Mouse (Mus musculus): ENCODE results near the gene Tex12.

Tex12 gene

GRCm38 (mm10) chr9:50561145-50561917, at the start of gene Tex12:
Gene Tex12, minus strand, starts transcription at chr9:50561325.
- DNase-seq: no peak

- no peak for DNase-seq
Observed at GRCm38 (mm10) chr9:50604338-50604737, 43.2 kb upstream of the Tex12 start.

- no peak for DNase-seq
Observed at GRCm38 (mm10) chr9:50603998-50604324, 42.8 kb upstream of the Tex12 start.

GRCm38 (mm10) chr9:50603189-50603997, 42.3 kb upstream of the Tex12 start, which contains the start of the genes Sdhd and Timm8b:
Gene Sdhd, minus strand, starts transcription at chr9:50603812.
Gene Timm8b, plus strand, starts transcription at chr9:50603910.
- DNase-seq: peak; percentile 88 to 93

GRCm38 (mm10) chr9:50602055-50602845, 41.1 kb upstream of the Tex12 start:
- no peak for DNase-seq

- no peak for DNase-seq
Observed at GRCm38 (mm10) chr9:50601536-50601935, 40.4 kb upstream of the Tex12 start.

- no peak for DNase-seq
Observed at GRCm38 (mm10) chr9:50596973-50597372, 35.8 kb upstream of the Tex12 start.

GRCm38 (mm10) chr9:50594794-50595417, 33.8 kb upstream of the Tex12 start:
- DNase-seq: no peak

- DNase-seq: peak; percentile 40 to 42
Observed at GRCm38 (mm10) chr9:50593544-50593943, 32.4 kb upstream of the Tex12 start.

- DNase-seq: no peak
Observed at GRCm38 (mm10) chr9:50592955-50593354, 31.8 kb upstream of the Tex12 start.

- DNase-seq: no peak
Observed at GRCm38 (mm10) chr9:50590856-50591518, 29.9 kb upstream of the Tex12 start.

GRCm38 (mm10) chr9:50586955-50587354, 25.8 kb upstream of the Tex12 start:
- DNase-seq: no peak

- DNase-seq: no peak
Observed at GRCm38 (mm10) chr9:50585145-50585818, 24.2 kb upstream of the Tex12 start.

- DNase-seq: no peak
Observed at GRCm38 (mm10) chr9:50580370-50580769, 19.2 kb upstream of the Tex12 start.

- DNase-seq: no peak
Observed at GRCm38 (mm10) chr9:50569599-50570525, 8.7 kb upstream of the Tex12 start.

GRCm38 (mm10) chr9:50567881-50568280, 6.8 kb upstream of the Tex12 start:
- DNase-seq: no peak

- DNase-seq: no peak
Observed at GRCm38 (mm10) chr9:50567372-50567771, 6.2 kb upstream of the Tex12 start.

- no peak for DNase-seq
Observed at GRCm38 (mm10) chr9:50565940-50566339, 4.8 kb upstream of the Tex12 start.

- no peak for DNase-seq
Observed at GRCm38 (mm10) chr9:50565173-50565572, 4.0 kb upstream of the Tex12 start.

GRCm38 (mm10) chr9:50561918-50562360, 814 bp upstream of the Tex12 start:
- no peak for DNase-seq

All from thymus, postnatal 36 days (tissue).